Comparison of ENCODE assay signal across 7 mouse cellular contexts in genomic region chr10:86730823-86731499, GRCm38 (mm10). TPM values are rescaled to one million over a fixed set of nuclear protein-coding genes. Genes with fewer than 3 reads are reported as not detected.
DNase-seq lines count a peak whose midpoint lies in the region; ATAC-seq and TF ChIP-seq lines count a peak whose summit lies in the region.

No protein-coding gene starts in this region.

- TF ChIP-seq CTCF in small intestine, adult 2 months (IDR thresholded peaks at IDR 0.05; ENCODE audit: extremely low read depth, insufficient read length, insufficient replicate concordance, low read depth, low read length): peak; percentile 71; the same call in 1 of the 2 replicates

- 12% methylated on average over 22 of the region's 22 CpGs for WGBS in embryonic facial prominence, embryonic 11.5 days
- 10% methylated on average over 22 of the region's 22 CpGs for WGBS in limb, embryonic 10.5 days
- 17% methylated on average over 22 of the region's 22 CpGs for WGBS in midbrain, embryonic 12.5 days
- 7% methylated on average over 22 of the region's 22 CpGs for WGBS in small intestine, adult 2 months

- TF ChIP-seq POLR2A in small intestine, adult 2 months (IDR thresholded peaks at IDR 0.05; ENCODE audit: low read depth, low read length): no peak

- peak overlapping the region; percentile 61 for H3K4me2 ChIP-seq in embryonic facial prominence, embryonic 11.5 days (ENCODE audit: low read depth, low read length)
- H3K4me2 ChIP-seq in midbrain, embryonic 12.5 days (replicated peaks): peak overlapping the region; percentile 58

- H3K9ac ChIP-seq in embryonic facial prominence, embryonic 11.5 days (replicated peaks; ENCODE audit: low read length): peak overlapping the region; percentile 52
- peak overlapping the region; percentile 46 for H3K9ac ChIP-seq in midbrain, embryonic 12.5 days (replicated peaks)

- H3K36me3 ChIP-seq in embryonic facial prominence, embryonic 11.5 days (replicated peaks; ENCODE audit: control insufficient read depth, insufficient read depth, low read depth, low read length): no peaks in the 10 kb centered on the region
- no peaks in the 10 kb centered on the region for H3K36me3 ChIP-seq in limb, embryonic 10.5 days
- H3K36me3 ChIP-seq in midbrain, embryonic 12.5 days: no peaks in the 10 kb centered on the region
- no peaks in the 10 kb centered on the region for H3K36me3 ChIP-seq in small intestine, adult 2 months (ENCODE audit: control insufficient read depth, insufficient read depth, low read length)

- ATAC-seq in embryonic facial prominence, embryonic 11.5 days (replicated peaks; ENCODE audit: insufficient number of reproducible peaks, low FRiP score, low TSS enrichment, low read depth): no peak
- peak; percentile 39 for ATAC-seq in midbrain, embryonic 12.5 days (ENCODE audit: low FRiP score, low read depth)

- no peak overlapping the region for H3K27ac ChIP-seq in embryonic facial prominence, embryonic 11.5 days (replicated peaks; ENCODE audit: low read depth, low read length)
- H3K27ac ChIP-seq in limb, embryonic 10.5 days: peak overlapping the region; percentile 77
- no peak overlapping the region for H3K27ac ChIP-seq in midbrain, embryonic 12.5 days (replicated peaks)
- no peak overlapping the region for H3K27ac ChIP-seq in small intestine, adult 2 months (ENCODE audit: insufficient read depth, low read depth, low read length)

- no peaks in the 10 kb centered on the region for H3K27me3 ChIP-seq in embryonic facial prominence, embryonic 11.5 days (ENCODE audit: control insufficient read depth, insufficient read depth, low read length)
- H3K27me3 ChIP-seq in limb, embryonic 10.5 days (ENCODE audit: low read depth, poor library complexity, severe bottlenecking): 0 out of 2 replicates have a peak, but pooled peaks cover 3% of the 10 kb centered on the region
- no peaks in the 10 kb centered on the region for H3K27me3 ChIP-seq in midbrain, embryonic 12.5 days
- H3K27me3 ChIP-seq in small intestine, adult 2 months (ENCODE audit: control insufficient read depth, insufficient read depth, low read length): no peaks in the 10 kb centered on the region

- no peaks in the 10 kb centered on the region; the same call in 1 of the 2 replicates for H3K4me1 ChIP-seq in embryonic facial prominence, embryonic 11.5 days (ENCODE audit: control insufficient read depth, insufficient read depth, low read length)
- H3K4me1 ChIP-seq in limb, embryonic 10.5 days: peaks cover 23% of the 10 kb centered on the region
- peaks cover 13% of the 10 kb centered on the region for H3K4me1 ChIP-seq in midbrain, embryonic 12.5 days
- H3K4me1 ChIP-seq in small intestine, adult 2 months (ENCODE audit: control insufficient read depth, insufficient read depth, insufficient read length, low read length): peaks cover 3% of the 10 kb centered on the region

- peak overlapping the region; percentile 38 for H3K4me3 ChIP-seq in embryonic facial prominence, embryonic 11.5 days (ENCODE audit: low read depth, low read length)
- H3K4me3 ChIP-seq in limb, embryonic 10.5 days: peak overlapping the region; percentile 55
- peak overlapping the region; percentile 43 for H3K4me3 ChIP-seq in midbrain, embryonic 12.5 days
- peak overlapping the region; percentile 63 for H3K4me3 ChIP-seq in small intestine, adult 2 months (ENCODE audit: low read depth, low read length)

- no peaks in the 10 kb centered on the region for H3K9me3 ChIP-seq in embryonic facial prominence, embryonic 11.5 days (replicated peaks; ENCODE audit: control insufficient read depth, low read length)
- H3K9me3 ChIP-seq in limb, embryonic 10.5 days (replicated peaks): no peaks in the 10 kb centered on the region
- H3K9me3 ChIP-seq in midbrain, embryonic 12.5 days: no peaks in the 10 kb centered on the region

- peak; percentile 86 for DNase-seq in adrenal gland, postnatal 25 days
- peak; percentile 92 for DNase-seq in embryonic facial prominence, embryonic 11.5 days (ENCODE audit: low spot score)
- DNase-seq in heart, adult 11 months: peak; percentile 94
- DNase-seq in kidney, adult 11 months: peak; percentile 78
- DNase-seq in limb, embryonic 10.5 days (ENCODE audit: low spot score): peak; percentile 89

RNA-seq across cellular contexts. Expression of gene Ttc41, which starts 25.4 kb away (rescaled TPM):
- total RNA-seq in adrenal gland, postnatal 25 days (2021): 3.3 and 3.5 TPM in 2 replicates
- polyA plus RNA-seq in embryonic facial prominence, embryonic 11.5 days (2014; fragmentation: Nextera tagmentation; extraction: Ambion mirVana): 1.6 and 2.0 TPM in 2 replicates
- 1.9 and 2.7 TPM in 2 replicates for polyA plus RNA-seq in limb, embryonic 10.5 days (2016; fragmentation: Nextera tagmentation; extraction: Ambion mirVana)
- 3.0 and 3.5 TPM in 2 replicates for polyA plus RNA-seq in midbrain, embryonic 12.5 days (2016; fragmentation: Nextera tagmentation; extraction: Ambion mirVana)
- 0.32 and 0.47 TPM in 2 replicates for polyA plus RNA-seq in small intestine, adult 2 months (2012; rRNA removed)

RNA-seq across cellular contexts. Expression of gene Hsp90b1, which starts 25.7 kb away (rescaled TPM):
- total RNA-seq in adrenal gland, postnatal 25 days (2021): 563 and 663 TPM in 2 replicates
- 577 and 673 TPM in 2 replicates for polyA plus RNA-seq in embryonic facial prominence, embryonic 11.5 days (2014; fragmentation: Nextera tagmentation; extraction: Ambion mirVana)
- polyA plus RNA-seq in limb, embryonic 10.5 days (2016; fragmentation: Nextera tagmentation; extraction: Ambion mirVana): 590 and 620 TPM in 2 replicates
- polyA plus RNA-seq in midbrain, embryonic 12.5 days (2016; fragmentation: Nextera tagmentation; extraction: Ambion mirVana): 452 and 458 TPM in 2 replicates
- polyA plus RNA-seq in small intestine, adult 2 months (2012; rRNA removed): 9.1 and 15.1 TPM in 2 replicates

RNA-seq across cellular contexts. Expression of gene Gm49358, which starts 32.8 kb away (rescaled TPM):
- total RNA-seq in adrenal gland, postnatal 25 days (2021): 9.5 and 10.1 TPM in 2 replicates
- polyA plus RNA-seq in embryonic facial prominence, embryonic 11.5 days (2014; fragmentation: Nextera tagmentation; extraction: Ambion mirVana): 0.24 and 0.31 TPM in 2 replicates
- not detected in 2 replicates for polyA plus RNA-seq in limb, embryonic 10.5 days (2016; fragmentation: Nextera tagmentation; extraction: Ambion mirVana)
- polyA plus RNA-seq in midbrain, embryonic 12.5 days (2016; fragmentation: Nextera tagmentation; extraction: Ambion mirVana): not detected in 2 replicates
- polyA plus RNA-seq in small intestine, adult 2 months (2012; rRNA removed): not detected in 2 replicates

RNA-seq across cellular contexts. Expression of gene Nt5dc3, which starts 47.8 kb away (rescaled TPM):
- 37.0 and 43.7 TPM in 2 replicates for total RNA-seq in adrenal gland, postnatal 25 days (2021)
- polyA plus RNA-seq in embryonic facial prominence, embryonic 11.5 days (2014; fragmentation: Nextera tagmentation; extraction: Ambion mirVana): 1.1 and 1.6 TPM in 2 replicates
- polyA plus RNA-seq in limb, embryonic 10.5 days (2016; fragmentation: Nextera tagmentation; extraction: Ambion mirVana): 0.53 and 0.55 TPM in 2 replicates
- 2.1 and 2.5 TPM in 2 replicates for polyA plus RNA-seq in midbrain, embryonic 12.5 days (2016; fragmentation: Nextera tagmentation; extraction: Ambion mirVana)
- polyA plus RNA-seq in small intestine, adult 2 months (2012; rRNA removed): 1.8 and 2.3 TPM in 2 replicates

Comparison
In these comparisons a context has a peak if more than half of its experiments do, and no peak if none do; other contexts are left out.
1. RNA of gene Hsp90b1, which starts 25.7 kb away (polyA plus RNA-seq): 577 to 673 TPM in embryonic facial prominence, embryonic 11.5 days, 590 to 620 TPM in limb, embryonic 10.5 days and 452 to 458 TPM in midbrain, embryonic 12.5 days; 9.1 to 15.1 TPM in small intestine, adult 2 months; every median in the first group is over 10 times any median in the second.
2. Peak in every context shown above with its lines, with median percentiles within 50 percentile points of each other: DNase-seq and H3K4me3 ChIP-seq.